Mouse (Mus musculus): ENCODE results near the gene Gm13199. TPM values are rescaled to one million over a fixed set of nuclear protein-coding genes. Genes with fewer than 3 reads are reported as not detected.

The Gm13199 gene
- polyA plus RNA-seq, 1 experiment from 2014 or later: 1.4 TPM

- Histone ChIP-seq H3K4me1 (replicated peaks; ENCODE audit: control insufficient read depth, insufficient read depth, low read length) (no peaks in the 10 kb centered on the region), H3K36me3 (ENCODE audit: control insufficient read depth, insufficient read depth) (peaks cover 48% of the 10 kb centered on the region), H3K4me3 (replicated peaks; ENCODE audit: low read length) (no peak overlapping the region), H3K27me3 (replicated peaks; ENCODE audit: control insufficient read depth, insufficient read depth, low read length) (no peaks in the 10 kb centered on the region), H3K4me2 (ENCODE audit: low read length) (no peak overlapping the region), H3K9ac (replicated peaks; ENCODE audit: low read depth, low read length) (no peak overlapping the region), H3K27ac (ENCODE audit: low read length) (no peak overlapping the region), H3K9me3 (ENCODE audit: control insufficient read depth, low read length) (no peaks in the 10 kb centered on the region)
- no peak for ATAC-seq
- WGBS: 77% methylated on average over 3 of the region's 3 CpGs
Measured at GRCm38 (mm10) chr2:5877446-5877845, 14.7 kb upstream of the Gm13199 start.

DNA sequence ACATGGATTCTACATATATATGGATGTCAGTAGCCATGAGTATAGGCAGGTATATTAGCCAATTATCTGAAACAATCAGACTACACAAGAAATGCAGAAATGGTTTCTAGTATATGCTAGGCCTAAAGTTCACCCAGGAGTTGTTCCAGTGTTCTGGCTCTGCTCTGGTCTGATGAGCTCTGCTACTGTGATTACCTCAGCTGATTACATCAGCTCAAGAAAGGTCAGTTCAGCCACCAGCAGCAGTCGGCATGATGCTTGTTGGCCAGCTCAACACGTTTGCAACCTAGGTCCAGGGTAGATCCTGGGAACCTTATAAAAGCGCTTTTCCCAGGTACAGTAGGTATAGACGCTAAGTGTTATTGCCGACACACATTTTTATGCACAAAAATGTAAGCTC lies 7.0 kb upstream of the Gm13199 start:
- H3K9ac ChIP-seq (replicated peaks; ENCODE audit: low read depth, low read length): no peak overlapping the region
- no peaks in the 10 kb centered on the region for H3K4me1 ChIP-seq (replicated peaks; ENCODE audit: control insufficient read depth, insufficient read depth, low read length)
- no peak overlapping the region for H3K4me2 ChIP-seq (ENCODE audit: low read length)
- peaks cover 39% of the 10 kb centered on the region for H3K36me3 ChIP-seq (ENCODE audit: control insufficient read depth, insufficient read depth)
- no peaks in the 10 kb centered on the region for H3K9me3 ChIP-seq (ENCODE audit: control insufficient read depth, low read length)
- ATAC-seq: no peak
- no peak overlapping the region for H3K27ac ChIP-seq (ENCODE audit: low read length)
- H3K27me3 ChIP-seq (replicated peaks; ENCODE audit: control insufficient read depth, insufficient read depth, low read length): no peaks in the 10 kb centered on the region
- 92% methylated on average over 5 of the region's 5 CpGs for WGBS
- H3K4me3 ChIP-seq (replicated peaks; ENCODE audit: low read length): no peak overlapping the region

DNA sequence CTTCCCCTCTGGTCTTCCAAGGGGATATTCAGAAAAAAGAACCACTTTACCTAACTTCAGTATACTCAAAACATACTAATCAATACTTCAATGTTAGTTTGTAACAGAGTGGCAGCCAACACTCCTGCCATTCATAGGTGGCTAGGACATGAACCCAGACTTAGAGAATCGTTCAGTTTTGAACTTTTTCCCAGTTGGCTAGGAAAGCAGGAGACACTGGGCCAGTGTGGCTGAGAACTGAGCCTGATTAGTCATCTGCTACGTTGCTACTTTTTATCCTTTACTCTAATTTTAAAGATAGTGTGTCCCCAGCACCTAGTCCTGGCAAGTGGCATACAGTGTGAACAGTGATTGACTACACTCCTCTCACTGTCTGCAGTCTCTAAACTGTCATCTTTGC lies 4.9 kb upstream of the Gm13199 start:
- H3K4me1 ChIP-seq (replicated peaks; ENCODE audit: control insufficient read depth, insufficient read depth, low read length): no peaks in the 10 kb centered on the region
- no peak overlapping the region for H3K9ac ChIP-seq (replicated peaks; ENCODE audit: low read depth, low read length)
- no peak overlapping the region for H3K27ac ChIP-seq (ENCODE audit: low read length)
- WGBS: 79% methylated on average over 2 of the region's 2 CpGs
- H3K4me3 ChIP-seq (replicated peaks; ENCODE audit: low read length): no peak overlapping the region
- H3K36me3 ChIP-seq (ENCODE audit: control insufficient read depth, insufficient read depth): peaks cover 26% of the 10 kb centered on the region
- H3K9me3 ChIP-seq (ENCODE audit: control insufficient read depth, low read length): no peaks in the 10 kb centered on the region
- H3K27me3 ChIP-seq (replicated peaks; ENCODE audit: control insufficient read depth, insufficient read depth, low read length): no peaks in the 10 kb centered on the region
- ATAC-seq: no peak
- H3K4me2 ChIP-seq (ENCODE audit: low read length): no peak overlapping the region

DNA sequence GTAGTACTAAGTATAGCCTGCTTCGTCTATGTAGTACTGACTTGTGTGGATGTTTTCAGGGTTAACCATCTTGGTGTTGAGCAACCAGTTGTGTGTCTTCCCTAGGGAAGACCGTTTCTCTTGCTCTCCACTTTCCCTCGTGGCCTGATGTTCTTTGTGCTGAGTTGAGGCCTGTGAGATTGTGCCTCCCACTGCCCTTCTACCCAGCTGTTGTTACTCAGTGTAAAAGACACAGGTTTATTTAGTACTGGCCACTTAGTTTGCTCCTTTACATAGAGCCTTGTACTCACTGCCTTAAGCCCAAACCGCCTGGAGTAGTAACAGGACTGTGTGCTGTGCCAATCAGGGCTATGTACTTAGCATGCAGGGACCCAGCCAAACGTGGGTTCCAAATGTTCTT lies 10.9 kb downstream of the Gm13199 start:
- Histone ChIP-seq H3K27ac (ENCODE audit: low read length) (no peak overlapping the region), H3K4me3 (replicated peaks; ENCODE audit: low read length) (no peak overlapping the region), H3K4me2 (ENCODE audit: low read length) (no peak overlapping the region), H3K36me3 (ENCODE audit: control insufficient read depth, insufficient read depth) (no peaks in the 10 kb centered on the region), H3K9me3 (ENCODE audit: control insufficient read depth, low read length) (no peaks in the 10 kb centered on the region), H3K4me1 (replicated peaks; ENCODE audit: control insufficient read depth, insufficient read depth, low read length) (no peaks in the 10 kb centered on the region), H3K9ac (replicated peaks; ENCODE audit: low read depth, low read length) (no peak overlapping the region), H3K27me3 (replicated peaks; ENCODE audit: control insufficient read depth, insufficient read depth, low read length) (no peaks in the 10 kb centered on the region)
- no peak for ATAC-seq
- WGBS: 86% methylated on average over 5 of the region's 5 CpGs

DNA sequence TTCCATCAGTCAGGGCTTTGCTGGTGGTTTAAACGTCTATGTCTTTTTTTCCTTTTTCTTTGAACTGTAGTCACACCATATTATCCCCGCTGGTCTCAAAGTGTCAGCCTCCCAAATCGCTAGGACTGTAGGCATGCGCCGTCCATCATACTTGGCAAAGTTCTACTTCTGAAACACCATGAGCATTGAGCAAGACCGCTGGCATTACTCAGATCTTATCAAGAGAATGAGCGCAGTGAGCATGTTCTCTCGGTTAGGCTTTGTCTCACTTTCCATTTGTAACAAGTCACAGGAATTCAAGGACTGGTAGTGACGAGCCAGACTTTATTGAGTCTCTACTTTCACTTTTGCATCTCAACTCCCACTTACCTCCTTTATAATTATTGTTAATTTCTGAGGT lies 11.6 kb downstream of the Gm13199 start:
- H3K36me3 ChIP-seq (ENCODE audit: control insufficient read depth, insufficient read depth): no peaks in the 10 kb centered on the region
- no peak overlapping the region for H3K4me2 ChIP-seq (ENCODE audit: low read length)
- no peak overlapping the region for H3K4me3 ChIP-seq (replicated peaks; ENCODE audit: low read length)
- peaks cover 2% of the 10 kb centered on the region for H3K4me1 ChIP-seq (replicated peaks; ENCODE audit: control insufficient read depth, insufficient read depth, low read length)
- H3K27ac ChIP-seq (ENCODE audit: low read length): no peak overlapping the region
- WGBS: 95% methylated on average over 9 of the region's 9 CpGs
- H3K9ac ChIP-seq (replicated peaks; ENCODE audit: low read depth, low read length): no peak overlapping the region
- no peak for ATAC-seq
- no peaks in the 10 kb centered on the region for H3K27me3 ChIP-seq (replicated peaks; ENCODE audit: control insufficient read depth, insufficient read depth, low read length)
- H3K9me3 ChIP-seq (ENCODE audit: control insufficient read depth, low read length): no peaks in the 10 kb centered on the region

GRCm38 (mm10) chr2:5845826-5846225 lies 16.9 kb downstream of the Gm13199 start:
- Histone ChIP-seq H3K27ac (ENCODE audit: low read length) (no peak overlapping the region; the same call in 1 of the 2 replicates), H3K36me3 (ENCODE audit: control insufficient read depth, insufficient read depth) (peaks cover 6% of the 10 kb centered on the region), H3K9me3 (ENCODE audit: control insufficient read depth, low read length) (no peaks in the 10 kb centered on the region), H3K4me2 (ENCODE audit: low read length) (peak overlapping the region; percentile 66), H3K4me1 (replicated peaks; ENCODE audit: control insufficient read depth, insufficient read depth, low read length) (peaks cover 13% of the 10 kb centered on the region), H3K4me3 (replicated peaks; ENCODE audit: low read length) (peak overlapping the region; percentile 78), H3K27me3 (replicated peaks; ENCODE audit: control insufficient read depth, insufficient read depth, low read length) (no peaks in the 10 kb centered on the region), H3K9ac (replicated peaks; ENCODE audit: low read depth, low read length) (no peak overlapping the region)
- 31% methylated on average over 4 of the region's 4 CpGs for WGBS
- no peak for ATAC-seq

DNA sequence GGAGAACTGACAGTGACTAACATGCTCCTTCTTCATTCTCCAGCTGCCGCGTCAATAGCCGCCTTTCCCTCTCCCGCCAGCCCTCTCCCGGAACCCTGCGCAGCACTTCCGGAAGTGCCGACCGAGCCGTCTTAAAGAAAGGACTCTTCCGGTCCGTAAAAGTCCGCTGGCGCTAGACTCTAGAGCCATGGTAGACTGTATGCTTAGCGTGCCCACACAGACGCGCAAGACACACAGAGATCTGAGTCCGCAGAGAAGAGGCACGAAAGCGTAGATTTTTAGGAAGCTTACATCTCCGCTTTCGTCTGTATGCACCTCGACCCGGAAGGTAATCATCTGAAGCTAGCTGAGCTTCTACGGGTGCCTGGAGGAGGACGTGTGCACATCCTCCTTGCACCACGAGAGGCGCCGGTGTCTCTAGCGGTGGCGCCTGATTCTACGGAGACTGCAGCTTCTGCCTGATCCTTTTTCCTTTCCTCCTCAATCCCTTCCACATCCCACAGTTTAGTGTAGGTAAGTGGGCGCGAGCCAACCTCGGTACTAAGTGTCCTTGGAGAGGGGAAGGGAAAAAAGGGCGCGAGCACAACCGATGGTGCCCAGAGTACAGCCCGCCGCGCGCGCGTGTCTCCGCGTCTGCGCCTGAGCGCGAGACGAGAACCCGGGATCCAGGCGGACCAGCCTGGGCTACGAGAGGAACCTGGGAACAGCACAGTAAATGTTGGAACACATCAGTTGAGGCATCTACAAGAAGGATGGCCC lies 17.7 kb downstream of the Gm13199 start, which contains the start of the genes Nudt5 and Cdc123:
Gene Nudt5, plus strand, starts transcription at position 147 of the 759 bp plus-strand sequence.
Gene Cdc123, minus strand, starts transcription at position 292 of the 759 bp plus-strand sequence.
- Histone ChIP-seq H3K4me1 (replicated peaks; ENCODE audit: control insufficient read depth, insufficient read depth, low read length) (peaks cover 13% of the 10 kb centered on the region), H3K9ac (replicated peaks; ENCODE audit: low read depth, low read length) (peak within 1 kb of the TSS; percentile 81), H3K4me2 (ENCODE audit: low read length) (peak within 1 kb of the TSS; percentile 79), H3K9me3 (ENCODE audit: control insufficient read depth, low read length) (no peaks in the 10 kb centered on the region), H3K27me3 (replicated peaks; ENCODE audit: control insufficient read depth, insufficient read depth, low read length) (no peaks in the 10 kb centered on the region), H3K4me3 (replicated peaks; ENCODE audit: low read length) (peak within 1 kb of the TSS; percentile 78), H3K36me3 (ENCODE audit: control insufficient read depth, insufficient read depth) (peaks cover 13% of the 10 kb centered on the region), H3K27ac (ENCODE audit: low read length) (peak within 1 kb of the TSS; percentile 96)
- peak; percentile 97 for ATAC-seq
- WGBS: under 1% methylated on average over 53 of the region's 53 CpGs

DNA sequence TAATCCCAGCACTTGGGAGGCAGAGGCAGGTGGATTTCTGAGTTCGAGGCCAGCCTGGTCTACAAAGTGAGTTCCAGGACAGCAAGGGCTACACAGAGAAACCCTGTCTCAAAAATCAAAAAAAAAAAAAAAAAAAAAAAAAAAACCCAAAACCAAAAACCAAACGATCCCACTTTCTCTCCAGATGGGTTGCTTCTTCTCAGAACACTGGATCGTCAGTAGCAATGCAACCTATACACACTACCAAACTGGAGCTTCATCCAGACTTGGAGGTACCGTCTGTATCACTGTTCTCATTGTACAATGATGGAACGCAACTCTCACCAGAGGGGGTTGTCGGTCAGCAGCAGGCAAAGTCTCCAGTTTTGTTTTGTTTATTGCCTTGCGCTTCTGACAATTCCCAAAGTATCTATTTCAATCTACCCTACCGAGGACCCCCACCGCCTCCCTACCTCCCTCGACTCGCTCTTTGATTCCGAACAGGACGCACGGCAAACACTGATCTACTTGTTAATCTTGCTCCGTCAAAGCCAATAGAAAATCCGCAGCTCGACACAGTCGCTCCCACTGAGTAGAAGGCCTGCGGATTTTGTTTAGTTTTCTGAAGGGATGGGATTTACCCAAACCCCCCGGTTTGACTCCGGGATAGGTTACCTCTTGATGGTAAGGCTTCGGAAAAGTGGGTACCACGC lies 18.4 kb downstream of the Gm13199 start:
- Histone ChIP-seq H3K27ac (ENCODE audit: low read length) (peak overlapping the region; percentile 96), H3K27me3 (replicated peaks; ENCODE audit: control insufficient read depth, insufficient read depth, low read length) (no peaks in the 10 kb centered on the region), H3K4me2 (ENCODE audit: low read length) (peak overlapping the region; percentile 79), H3K9ac (replicated peaks; ENCODE audit: low read depth, low read length) (peak overlapping the region; percentile 81), H3K4me1 (replicated peaks; ENCODE audit: control insufficient read depth, insufficient read depth, low read length) (peaks cover 13% of the 10 kb centered on the region), H3K9me3 (ENCODE audit: control insufficient read depth, low read length) (0 out of 2 replicates have a peak, but pooled peaks cover 2% of the 10 kb centered on the region), H3K4me3 (replicated peaks; ENCODE audit: low read length) (peak overlapping the region; percentile 78), H3K36me3 (ENCODE audit: control insufficient read depth, insufficient read depth) (peaks cover 21% of the 10 kb centered on the region)
- ATAC-seq: peak; percentile 32
- WGBS: 4% methylated on average over 23 of the region's 23 CpGs

- H3K4me2 ChIP-seq (ENCODE audit: low read length): no peak overlapping the region
- H3K4me3 ChIP-seq (replicated peaks; ENCODE audit: low read length): no peak overlapping the region
- no peak overlapping the region for H3K27ac ChIP-seq (ENCODE audit: low read length)
- H3K9me3 ChIP-seq (ENCODE audit: control insufficient read depth, low read length): 0 out of 2 replicates have a peak, but pooled peaks cover 2% of the 10 kb centered on the region
- ATAC-seq: no peak
- peaks cover 7% of the 10 kb centered on the region for H3K4me1 ChIP-seq (replicated peaks; ENCODE audit: control insufficient read depth, insufficient read depth, low read length)
- 95% methylated on average over 11 of the region's 11 CpGs for WGBS
- no peaks in the 10 kb centered on the region for H3K27me3 ChIP-seq (replicated peaks; ENCODE audit: control insufficient read depth, insufficient read depth, low read length)
- no peak overlapping the region for H3K9ac ChIP-seq (replicated peaks; ENCODE audit: low read depth, low read length)
- H3K36me3 ChIP-seq (ENCODE audit: control insufficient read depth, insufficient read depth): peaks cover 27% of the 10 kb centered on the region
Measured at GRCm38 (mm10) chr2:5840815-5841214, 21.9 kb downstream of the Gm13199 start.

All from forebrain, embryonic 16.5 days (tissue).